Mouse (Mus musculus) cerebellum, adult 2 months (tissue): ENCODE data around the gene Mpnd.

Experiments
- CTCF ChIP-seq: fragments of 200-500 bp; IDR thresholded peaks from 2 replicates; pipeline ENCODE4 v1.5.1; 2011; ENCODE audit warnings: low read depth, mild to moderate bottlenecking, control low read depth, low read length, moderate library complexity, borderline replicate concordance; ENCODE audit not compliant: insufficient read depth
- POLR2A ChIP-seq: fragments of 200-500 bp; IDR thresholded peaks from 2 replicates; pipeline ENCODE4 v1.6.1; 2011; ENCODE audit warnings: low read length, control low read depth, borderline replicate concordance; ENCODE audit not compliant: insufficient read depth

- TF ChIP-seq CTCF (no peak), POLR2A (no peak)
Observed at GRCm38 (mm10) chr17:55990278-55990898, 15.1 kb upstream of the Mpnd start.
